Mouse (Mus musculus) c-Kit-negative CD71-positive TER-119-positive erythroid progenitor cells, embryonic 14.5 days (primary cell): ENCODE measurements around the gene Slc16a11.

Experiments
- DNase-seq: peaks from one replicate; pipeline ENCODE4 v3.0.0-alpha.2; 2013; ENCODE audit warnings: low read depth, low spot score

Gene Slc16a11

DNA sequence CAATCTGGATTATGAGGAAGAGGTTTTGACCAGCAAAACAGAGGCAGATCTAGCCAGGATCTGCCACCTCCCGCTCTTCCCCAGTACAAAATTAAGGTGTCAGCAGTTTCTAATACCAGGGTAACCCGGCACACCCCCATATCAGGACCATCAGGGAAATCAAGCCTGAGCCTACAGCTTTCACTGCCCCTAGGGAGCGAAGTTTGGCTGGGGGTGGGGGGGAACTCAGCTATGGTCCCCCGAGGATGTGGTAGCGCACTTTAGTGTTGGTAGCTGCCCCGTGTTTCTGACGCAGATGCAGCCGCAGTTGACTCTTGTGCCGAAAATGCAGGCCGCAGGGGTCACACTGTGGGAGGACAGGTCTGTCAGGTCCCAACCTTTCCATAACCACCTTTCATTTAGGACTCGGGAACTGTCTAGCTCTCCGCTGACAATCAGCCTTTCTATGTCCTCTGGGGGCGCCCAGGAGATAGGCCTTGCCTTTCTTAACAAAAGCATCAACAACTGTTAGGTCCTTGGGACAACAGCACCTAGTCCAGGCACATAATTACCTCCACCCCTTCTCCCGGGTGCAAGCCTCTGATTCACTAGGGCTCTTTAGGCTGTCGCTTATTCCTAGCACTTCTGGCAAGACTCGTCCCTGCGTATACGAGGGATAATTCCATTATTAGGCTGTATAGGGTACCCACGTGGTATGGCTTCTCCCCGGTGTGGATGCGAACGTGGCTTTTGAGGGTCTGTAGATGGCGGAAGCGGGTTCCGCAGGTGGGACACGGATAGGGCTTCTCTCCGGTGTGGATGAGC lies 13.4 kb downstream of the Slc16a11 start:
- no peak for DNase-seq

- DNase-seq: no peak
These were observed 14.0 kb downstream of the Slc16a11 start for GRCm38 (mm10) chr11:70226602-70226890.

DNA sequence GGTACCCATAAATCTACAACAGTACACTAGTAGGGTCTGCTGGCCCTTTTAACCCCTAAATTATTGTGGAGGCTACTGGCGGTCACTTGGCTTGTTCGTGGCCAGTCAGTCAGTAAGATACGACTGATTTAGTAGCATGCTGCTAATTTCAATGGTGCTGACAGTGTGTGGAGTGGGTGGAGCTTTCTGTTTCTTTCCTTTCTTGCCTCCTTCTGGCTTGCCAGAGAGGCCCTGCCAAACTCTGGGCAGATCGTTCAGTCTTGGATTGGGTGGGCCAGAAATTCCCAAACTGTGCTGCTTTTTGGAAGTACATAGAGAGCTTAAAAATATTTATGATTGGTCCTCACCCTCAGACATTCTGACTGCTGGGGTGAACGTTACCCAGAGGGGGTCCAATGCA lies 14.6 kb downstream of the Slc16a11 start:
- no peak for DNase-seq

DNA sequence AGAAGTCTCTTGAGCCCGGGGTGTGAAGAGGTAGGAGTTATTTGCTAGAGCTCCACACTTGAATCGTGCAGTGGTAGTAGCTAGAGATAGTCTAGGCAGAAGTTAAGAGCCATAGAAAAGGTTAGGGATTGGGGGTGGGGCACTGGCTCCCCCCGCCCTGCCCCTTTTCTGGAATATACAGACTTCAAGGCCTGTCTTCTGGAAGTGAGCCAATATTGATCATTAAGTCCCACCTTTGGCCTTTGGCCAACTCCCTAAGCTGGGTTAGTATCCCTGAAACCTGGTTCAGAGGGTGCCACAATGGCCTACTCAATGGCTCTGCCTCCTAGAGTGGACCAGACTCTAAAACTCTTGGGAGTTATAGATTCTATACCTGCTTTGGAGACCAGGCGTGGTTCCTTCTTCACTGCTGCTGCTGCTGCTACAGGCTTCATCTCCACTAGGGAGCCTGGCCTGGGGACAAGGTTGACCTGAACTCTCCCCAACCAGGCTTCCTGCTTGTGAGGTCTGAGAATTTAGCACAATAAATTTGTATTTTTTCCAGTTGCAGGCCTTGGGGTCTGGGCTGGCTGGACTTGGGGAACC lies 15.2 kb downstream of the Slc16a11 start:
- DNase-seq: no peak

DNA sequence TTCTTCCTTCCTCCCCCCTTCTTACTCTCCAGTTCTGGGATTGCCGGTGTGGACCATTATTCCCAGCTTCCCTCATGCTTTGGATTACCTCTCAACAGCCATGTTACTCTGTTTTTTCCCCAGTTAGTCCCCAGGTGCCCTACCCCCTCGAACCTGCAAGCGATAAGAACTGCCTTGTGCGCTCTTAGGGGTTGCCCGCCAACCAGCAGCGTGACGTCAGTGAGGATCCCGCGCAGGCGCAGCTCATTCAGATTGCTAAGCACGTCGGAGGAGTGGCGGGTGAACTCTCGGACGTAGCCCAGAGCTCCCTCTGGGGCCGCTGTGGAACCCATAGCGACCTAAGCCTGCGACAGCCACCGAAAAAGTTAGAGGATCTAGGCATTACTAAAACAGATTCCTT lies 16.3 kb downstream of the Slc16a11 start:
- DNase-seq: peak; percentile 83

- no peak for DNase-seq
These were observed 16.9 kb downstream of the Slc16a11 start, which contains the start of gene Bcl6b for GRCm38 (mm10) chr11:70229260-70230010. Bcl6b (minus strand) TSS chr11:70229798.

DNA sequence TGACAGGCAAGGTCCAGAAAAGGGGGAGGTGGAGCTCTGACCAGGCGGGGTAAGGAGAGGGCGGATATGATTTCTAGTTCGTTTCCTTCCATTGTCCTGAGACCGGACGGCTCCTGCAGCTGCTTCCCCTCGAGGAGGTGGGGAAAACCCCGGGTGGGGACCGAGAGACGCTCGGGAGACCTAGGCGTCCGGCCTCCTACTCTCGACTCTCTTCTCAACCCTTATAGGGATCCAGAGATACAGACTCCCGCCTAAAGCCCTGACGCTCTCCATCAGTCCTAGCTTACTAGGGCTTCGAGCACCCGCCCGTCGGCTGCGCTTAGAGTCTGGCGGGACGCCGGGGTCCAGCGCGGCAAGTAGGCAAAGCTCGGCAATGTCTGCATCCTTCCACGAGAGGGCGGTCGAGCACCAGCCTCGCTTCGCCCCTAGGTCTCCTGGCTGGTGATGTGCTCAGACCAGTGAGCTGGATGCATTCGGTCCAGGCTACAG lies 17.7 kb downstream of the Slc16a11 start:
- DNase-seq: peak; percentile 79

DNA sequence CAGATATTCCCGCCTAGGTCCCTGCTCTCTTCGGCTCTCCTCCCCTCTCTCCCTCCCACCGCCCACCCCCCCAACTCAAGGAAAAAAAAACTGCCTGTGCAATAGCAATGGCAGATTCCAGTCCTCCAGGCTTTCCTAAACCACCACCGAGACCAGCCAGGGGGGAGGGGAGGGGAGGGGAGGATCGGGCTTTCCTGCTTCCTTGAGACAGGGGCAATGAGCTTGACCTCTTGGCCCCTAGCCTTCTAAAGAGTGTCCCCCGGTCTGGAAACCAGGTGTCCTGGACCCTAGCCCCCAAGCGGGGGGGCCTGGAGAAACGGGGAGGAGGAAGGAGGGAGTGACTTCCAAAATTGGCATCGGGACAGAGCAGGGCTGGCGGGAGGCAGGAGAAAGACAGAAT lies 20.0 kb downstream of the Slc16a11 start:
- no peak for DNase-seq

- no peak for DNase-seq
These were observed 20.5 kb downstream of the Slc16a11 start for GRCm38 (mm10) chr11:70233016-70233415.

GRCm38 (mm10) chr11:70234037-70234436 lies 21.5 kb downstream of the Slc16a11 start:
- DNase-seq: no peak

- DNase-seq: no peak
These were observed 21.9 kb downstream of the Slc16a11 start for GRCm38 (mm10) chr11:70234497-70234896.

GRCm38 (mm10) chr11:70235254-70235900 lies 22.8 kb downstream of the Slc16a11 start:
- no peak for DNase-seq

GRCm38 (mm10) chr11:70236717-70237116 lies 24.2 kb downstream of the Slc16a11 start:
- DNase-seq: no peak

DNA sequence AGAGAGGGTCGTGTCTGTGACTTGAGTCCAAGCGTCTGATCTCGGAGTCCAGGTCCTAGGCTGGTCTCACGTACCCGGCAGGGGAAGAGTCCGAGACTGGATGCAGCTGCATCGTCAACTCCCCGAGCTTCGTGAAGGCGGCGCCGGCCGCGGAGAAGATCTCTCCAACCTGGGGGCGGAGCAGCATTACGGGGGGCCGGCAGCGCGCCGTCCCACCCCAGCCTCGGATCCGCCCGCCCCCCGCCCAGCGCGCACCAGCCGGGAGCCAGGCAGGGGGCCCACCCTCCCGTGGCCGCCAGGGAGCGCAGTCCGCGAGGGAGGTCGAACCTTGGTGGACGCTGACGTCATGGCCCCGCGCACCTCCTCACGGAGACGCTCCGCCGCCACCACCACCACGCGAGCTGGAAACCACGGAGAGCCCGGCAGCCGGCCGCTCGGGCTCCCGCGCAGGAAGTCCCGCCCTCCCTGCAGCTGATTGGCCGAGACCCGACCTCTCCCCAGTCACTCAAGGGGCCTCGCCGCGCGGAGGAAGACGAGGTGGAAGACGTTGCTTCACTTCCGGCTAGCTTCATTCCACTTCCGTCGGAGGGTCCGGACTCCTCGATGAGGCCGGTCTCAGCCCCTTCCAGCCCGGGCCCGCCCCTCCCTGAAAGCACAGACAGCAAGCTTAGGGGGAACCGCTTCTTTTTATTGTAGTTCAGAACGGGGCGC lies 25.1 kb downstream of the Slc16a11 start, which contains the start of gene 0610010K14Rik:
Gene 0610010K14Rik (minus strand): TSS at position 458 of the 711 bp plus-strand sequence.
- DNase-seq: peak; percentile 90

- peak; percentile 54 for DNase-seq
These were observed 26.3 kb downstream of the Slc16a11 start for GRCm38 (mm10) chr11:70238591-70239440.

GRCm38 (mm10) chr11:70239541-70240279 lies 27.2 kb downstream of the Slc16a11 start, which contains the start of the genes Gm21988 and Rnasek:
Gm21988 (minus strand) TSS chr11:70239830.
Rnasek (minus strand) TSS chr11:70239842.
- peak; percentile 82 for DNase-seq

- DNase-seq: no peak
These were observed 30.0 kb downstream of the Slc16a11 start for GRCm38 (mm10) chr11:70242591-70242990.

- peak; percentile 60 for DNase-seq
These were observed 34.7 kb downstream of the Slc16a11 start for GRCm38 (mm10) chr11:70247136-70247845.

- DNase-seq: no peak
These were observed 37.6 kb downstream of the Slc16a11 start for GRCm38 (mm10) chr11:70250150-70250549.
